Mouse (Mus musculus) forebrain, embryonic 11.5 days (tissue): ENCODE results near the gene Gm45062. TPM values are rescaled to one million over a fixed set of nuclear protein-coding genes. Genes with fewer than 3 reads are reported as not detected.

Source experiments
- ATAC-seq: fragments of 200-750 bp; cut with Nextera tagmentation; replicated peaks from 2 replicates; pipeline ENCODE4 v1.8.0; 2017; ENCODE audit warnings: moderate TSS enrichment; ENCODE audit not compliant: low FRiP score
- DNase-seq: peaks from one replicate; pipeline ENCODE4 v3.0.0-alpha.2; 2017; ENCODE audit warnings: low spot score
- H3K27ac ChIP-seq: fragments of 300-500 bp; sonication (generic); 2 replicates; pipeline ENCODE4 v1.5.1; 2014; ENCODE audit warnings: low read depth, low read length
- H3K27me3 ChIP-seq: fragments of 300-500 bp; sonication (generic); 2 replicates; pipeline ENCODE4 v1.6.1; 2014; ENCODE audit warnings: mild to moderate bottlenecking, low read length, mixed read lengths; ENCODE audit not compliant: control insufficient read depth, insufficient read depth
- H3K36me3 ChIP-seq: fragments of 300-500 bp; sonication (generic); 2 replicates; pipeline ENCODE4 v1.6.1; 2014; ENCODE audit warnings: mild to moderate bottlenecking, low read length, moderate library complexity, mixed read lengths; ENCODE audit not compliant: control insufficient read depth, insufficient read depth
- H3K4me1 ChIP-seq: fragments of 300-500 bp; sonication (generic); replicated peaks from 2 replicates; pipeline ENCODE4 v1.6.1; 2014; ENCODE audit warnings: low read length, mixed read lengths; ENCODE audit not compliant: control insufficient read depth, insufficient read depth
- H3K4me2 ChIP-seq: fragments of 300-500 bp; sonication (generic); 2 replicates; pipeline ENCODE4 v1.6.1; 2014; ENCODE audit warnings: low read depth, mild to moderate bottlenecking, low read length, moderate library complexity, mixed read lengths; ENCODE audit not compliant: severe bottlenecking
- H3K4me3 ChIP-seq: fragments of 300-500 bp; sonication (generic); 2 replicates; pipeline ENCODE4 v1.5.1; 2014; ENCODE audit warnings: low read depth, low read length
- H3K9ac ChIP-seq: fragments of 300-500 bp; sonication (generic); 2 replicates; pipeline ENCODE4 v1.6.1; 2014; ENCODE audit warnings: low read length
- H3K9me3 ChIP-seq: fragments of 300-500 bp; sonication (generic); 2 replicates; pipeline ENCODE4 v1.6.1; 2016; ENCODE audit warnings: low read length, mixed read lengths; ENCODE audit not compliant: control insufficient read depth
- WGBS: fragments of 180-500 bp; shearing (Covaris S2); extraction: QIAGEN DNeasy Blood & Tissue Kit; methylation state at CpG from one replicate; pipeline ENCODE4 v1.1.7; 2014; 5-methylcytosine and 5-hydroxymethylcytosine counted together
- polyA plus RNA-seq: library from polyadenylated mRNA; unstranded; fragments of >200 nt; fragmentation: Nextera tagmentation; extraction: Ambion mirVana; gene quantifications from 2 replicates; pipeline ENCODE4 v1.2.1, GENCODE M21; 2014

The Gm45062 gene
- polyA plus RNA-seq, 1 experiment from 2014 or later, result 19.1 TPM

DNA sequence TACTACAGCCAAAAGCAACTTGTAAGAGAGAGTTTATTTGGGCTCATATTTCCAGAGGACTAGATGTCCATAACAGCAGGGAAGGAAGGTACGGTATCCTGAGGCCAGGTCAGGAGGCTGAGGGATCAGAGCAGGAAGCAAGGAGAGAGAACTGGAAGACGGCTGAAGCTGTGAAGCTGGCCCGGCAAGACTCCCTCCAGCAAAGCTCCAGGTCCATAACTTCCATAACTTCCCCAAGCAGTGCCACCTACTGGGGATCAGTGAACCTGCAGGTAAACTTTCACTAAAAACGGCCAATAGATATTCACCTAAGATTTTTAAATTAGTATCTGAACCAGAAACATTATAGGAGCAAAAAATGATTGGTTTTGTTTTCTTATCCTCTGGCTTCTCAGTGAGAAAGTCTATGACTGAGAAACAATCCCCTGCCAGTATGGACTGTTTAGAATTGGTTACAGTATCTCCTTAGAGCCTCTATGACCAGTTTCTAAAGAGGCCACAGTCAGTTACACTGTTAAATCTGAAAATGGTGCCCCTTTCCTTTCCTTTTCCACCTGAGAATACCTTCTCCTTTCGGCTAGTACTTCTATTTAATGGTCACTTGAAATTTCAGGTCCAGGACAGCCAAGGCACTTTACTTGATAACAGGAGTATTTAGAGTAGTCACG lies 15.3 kb downstream of the Gm45062 start:
- no peak overlapping the region for H3K4me2 ChIP-seq
- no peaks in the 10 kb centered on the region for H3K36me3 ChIP-seq
- no peaks in the 10 kb centered on the region for H3K9me3 ChIP-seq
- H3K27me3 ChIP-seq, result no peaks in the 10 kb centered on the region
- H3K27ac ChIP-seq, result no peak overlapping the region
- no peak overlapping the region for H3K4me3 ChIP-seq
- 0 out of 2 replicates have a peak, but pooled peaks have one; percentile 60 for ATAC-seq
- H3K4me1 ChIP-seq, result 0 out of 2 replicates have a peak, but pooled peaks cover 2% of the 10 kb centered on the region
- no peak overlapping the region for H3K9ac ChIP-seq
- DNase-seq, result peak; percentile 76
- WGBS, result 35% methylated on average over 6 of the region's 6 CpGs

- DNase-seq (no peak), ATAC-seq (peak; percentile 61)
- no peaks in the 10 kb centered on the region for H3K9me3 ChIP-seq
- H3K9ac ChIP-seq, result no peak overlapping the region
- no peak overlapping the region for H3K4me3 ChIP-seq
- H3K36me3 ChIP-seq, result no peaks in the 10 kb centered on the region
- WGBS, result 10% methylated on average over 1 of the region's 1 CpGs
- H3K27me3 ChIP-seq, result no peaks in the 10 kb centered on the region
- no peak overlapping the region for H3K27ac ChIP-seq
- H3K4me1 ChIP-seq, result 0 out of 2 replicates have a peak, but pooled peaks cover 2% of the 10 kb centered on the region
- H3K4me2 ChIP-seq, result no peak overlapping the region
Measured at GRCm38 (mm10) chr6:8275098-8275497, 15.8 kb downstream of the Gm45062 start.

- Histone ChIP-seq H3K9ac (no peak overlapping the region), H3K4me2 (no peak overlapping the region), H3K4me3 (no peak overlapping the region), H3K27me3 (no peaks in the 10 kb centered on the region), H3K36me3 (no peaks in the 10 kb centered on the region), H3K9me3 (no peaks in the 10 kb centered on the region), H3K27ac (no peak overlapping the region), H3K4me1 (0 out of 2 replicates have a peak, but pooled peaks cover 2% of the 10 kb centered on the region)
- WGBS, result 89% methylated on average over 4 of the region's 4 CpGs
- DNase-seq (no peak), ATAC-seq (no peak)
Measured at GRCm38 (mm10) chr6:8276431-8276830, 17.2 kb downstream of the Gm45062 start.

DNA sequence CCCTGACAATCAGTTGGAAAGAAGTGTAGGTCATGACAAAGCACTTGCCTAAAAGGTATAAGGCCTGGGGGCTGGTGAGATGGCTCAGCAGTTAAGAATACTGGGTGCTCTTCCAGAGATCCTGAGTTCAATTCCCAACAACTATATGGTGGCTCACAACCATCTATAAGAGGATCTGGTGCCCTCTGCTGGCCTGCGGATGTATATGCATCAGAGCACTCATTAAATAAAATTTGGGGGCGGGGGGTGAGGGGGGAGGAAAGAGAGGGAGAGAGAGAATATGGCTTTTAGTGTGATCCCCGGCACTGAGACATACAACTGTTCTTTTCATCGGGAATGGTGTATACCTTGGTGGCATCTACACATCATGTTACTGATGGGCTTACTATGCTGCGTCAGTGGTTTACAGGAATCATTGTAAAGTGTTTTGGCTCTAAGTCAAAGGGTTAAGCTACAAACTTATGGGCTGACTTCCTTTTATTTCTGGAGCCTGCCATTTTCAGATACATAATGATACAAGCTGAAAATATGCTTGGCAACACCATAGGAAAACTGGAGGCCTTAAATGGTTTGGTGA lies 19.3 kb downstream of the Gm45062 start:
- H3K36me3 ChIP-seq, result no peaks in the 10 kb centered on the region
- WGBS, result 71% methylated on average over 5 of the region's 5 CpGs
- H3K4me3 ChIP-seq, result no peak overlapping the region
- DNase-seq (no peak), ATAC-seq (no peak)
- no peak overlapping the region for H3K4me2 ChIP-seq
- H3K27me3 ChIP-seq, result no peaks in the 10 kb centered on the region
- H3K9me3 ChIP-seq, result no peaks in the 10 kb centered on the region
- H3K4me1 ChIP-seq, result 0 out of 2 replicates have a peak, but pooled peaks cover 2% of the 10 kb centered on the region
- H3K9ac ChIP-seq, result no peak overlapping the region
- H3K27ac ChIP-seq, result no peak overlapping the region

GRCm38 (mm10) chr6:8283255-8283654 lies 24.0 kb downstream of the Gm45062 start:
- Histone ChIP-seq H3K4me1 (no peaks in the 10 kb centered on the region), H3K27me3 (no peaks in the 10 kb centered on the region), H3K4me3 (no peak overlapping the region), H3K9ac (no peak overlapping the region), H3K9me3 (no peaks in the 10 kb centered on the region), H3K4me2 (no peak overlapping the region), H3K27ac (no peak overlapping the region), H3K36me3 (no peaks in the 10 kb centered on the region)
- WGBS, result 92% methylated on average over 4 of the region's 4 CpGs
- no peak for ATAC-seq
- no peak for DNase-seq

DNA sequence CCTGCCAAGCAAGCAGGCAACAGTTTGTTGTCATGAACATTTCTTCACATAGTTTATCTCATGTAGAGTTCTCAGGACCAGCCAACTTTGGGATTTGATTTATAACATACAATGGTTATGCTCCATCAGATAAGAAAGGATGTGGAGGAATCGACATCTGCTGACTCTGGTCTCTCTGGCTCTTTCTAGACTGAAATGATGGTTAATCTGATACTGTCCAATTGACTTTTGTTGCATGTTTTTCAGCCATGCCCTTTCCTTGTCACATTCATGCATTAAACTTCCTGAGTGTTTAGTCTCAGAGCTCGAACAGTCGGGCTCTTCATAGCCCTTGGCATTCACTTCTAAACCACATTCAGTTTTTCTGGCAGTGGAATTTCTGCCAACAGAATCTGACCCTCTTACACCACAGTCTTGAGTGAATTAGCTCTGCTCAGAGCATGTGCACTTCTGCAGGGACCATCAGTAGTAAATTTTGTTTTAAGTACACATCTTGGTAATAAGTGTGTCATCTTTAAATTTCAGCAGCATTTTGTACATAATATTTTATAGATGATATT lies 26.2 kb downstream of the Gm45062 start:
- Histone ChIP-seq H3K36me3 (no peaks in the 10 kb centered on the region), H3K4me2 (no peak overlapping the region), H3K9ac (no peak overlapping the region), H3K9me3 (no peaks in the 10 kb centered on the region), H3K4me3 (no peak overlapping the region), H3K4me1 (no peaks in the 10 kb centered on the region), H3K27ac (no peak overlapping the region), H3K27me3 (no peaks in the 10 kb centered on the region)
- WGBS, result 84% methylated on average over 3 of the region's 3 CpGs
- ATAC-seq (no peak), DNase-seq (no peak)

GRCm38 (mm10) chr6:8286146-8286545 lies 26.9 kb downstream of the Gm45062 start:
- H3K4me3 ChIP-seq, result no peak overlapping the region
- no peak for ATAC-seq
- H3K4me2 ChIP-seq, result no peak overlapping the region
- H3K27ac ChIP-seq, result no peak overlapping the region
- H3K36me3 ChIP-seq, result no peaks in the 10 kb centered on the region
- no peak overlapping the region for H3K9ac ChIP-seq
- H3K27me3 ChIP-seq, result no peaks in the 10 kb centered on the region
- DNase-seq, result no peak
- H3K4me1 ChIP-seq, result no peaks in the 10 kb centered on the region
- no peaks in the 10 kb centered on the region for H3K9me3 ChIP-seq
- 94% methylated on average over 3 of the region's 3 CpGs for WGBS

- H3K27ac ChIP-seq, result no peak overlapping the region
- no peaks in the 10 kb centered on the region for H3K27me3 ChIP-seq
- no peaks in the 10 kb centered on the region for H3K4me1 ChIP-seq
- H3K9ac ChIP-seq, result no peak overlapping the region
- no peak for DNase-seq
- ATAC-seq, result no peak
- WGBS, result 90% methylated on average over 4 of the region's 4 CpGs
- no peaks in the 10 kb centered on the region for H3K9me3 ChIP-seq
- no peak overlapping the region for H3K4me2 ChIP-seq
- H3K36me3 ChIP-seq, result no peaks in the 10 kb centered on the region
- no peak overlapping the region for H3K4me3 ChIP-seq
Measured at GRCm38 (mm10) chr6:8288755-8289580, 29.7 kb downstream of the Gm45062 start.
